Mouse (Mus musculus) layer of hippocampus, postnatal 36 days (tissue): ENCODE results near the gene Ano4. TPM values are rescaled to one million over a fixed set of nuclear protein-coding genes. Genes with fewer than 3 reads are reported as not detected.

Experiments
- total RNA-seq, 2 experiments: library from RNA; stranded (reverse); gene quantifications; 2 replicates each; pipeline ENCODE4 v1.2.3; 2021

Gene Ano4
- total RNA-seq, 2 experiments from 2014 or later: 18.6 to 19.4 TPM

Other genes with a start within 250 kb of the Ano4 start
- gene Gas2l3, start 99.2 kb upstream of the Ano4 start, total RNA-seq: 1 to 10 TPM; 2.3 to 2.8 TPM
- gene Nr1h4, start 188.8 kb upstream of the Ano4 start, total RNA-seq: under 1 TPM in 1 of 2 experiments, not detected in 1; 0.22 TPM